Mouse (Mus musculus): ENCODE data around the gene Mrpl9. TPM values are rescaled to one million over a fixed set of nuclear protein-coding genes. Genes with fewer than 3 reads are reported as not detected.

Mrpl9 gene
- polyA plus RNA-seq, 1 experiment = 32.3 TPM

GRCm38 (mm10) chr3:94482764-94483385 lies 39.8 kb downstream of the Mrpl9 start:
- no peak for TF ChIP-seq POLR2A (IDR thresholded peaks at IDR 0.05; ENCODE audit: insufficient read depth, low read length)
- TF ChIP-seq CTCF (IDR thresholded peaks at IDR 0.05; ENCODE audit: low read depth, low read length) = no peak
- no peak for TF ChIP-seq EP300 (IDR thresholded peaks at IDR 0.05; ENCODE audit: insufficient read depth, low read depth, low read length)
- Histone ChIP-seq H3K4me1 (ENCODE audit: control insufficient read depth, insufficient read depth, low read length) (peaks cover 3% of the 10 kb centered on the region), H3K4me3 (ENCODE audit: low read depth, low read length) (no peak overlapping the region), H3K27ac (ENCODE audit: insufficient read depth, low read length) (no peak overlapping the region), H3K27me3 (ENCODE audit: control insufficient read depth, insufficient read depth, low read length, poor library complexity, severe bottlenecking) (no peaks in the 10 kb centered on the region), H3K9me3 (replicated peaks; ENCODE audit: control insufficient read depth, insufficient read depth, low read length, poor library complexity, severe bottlenecking) (no peaks in the 10 kb centered on the region), H3K36me3 (ENCODE audit: control insufficient read depth, insufficient read depth, low read length, poor library complexity, severe bottlenecking) (no peaks in the 10 kb centered on the region), H3K9ac (ENCODE audit: low read depth, poor library complexity, severe bottlenecking) (no peak overlapping the region)

- no peak overlapping the region for H3K9ac ChIP-seq (ENCODE audit: low read depth, poor library complexity, severe bottlenecking)
- no peaks in the 10 kb centered on the region for H3K9me3 ChIP-seq (replicated peaks; ENCODE audit: control insufficient read depth, insufficient read depth, low read length, poor library complexity, severe bottlenecking)
- H3K27ac ChIP-seq (ENCODE audit: insufficient read depth, low read length) = no peak overlapping the region
- H3K36me3 ChIP-seq (ENCODE audit: control insufficient read depth, insufficient read depth, low read length, poor library complexity, severe bottlenecking) = no peaks in the 10 kb centered on the region
- peaks cover 3% of the 10 kb centered on the region for H3K4me1 ChIP-seq (ENCODE audit: control insufficient read depth, insufficient read depth, low read length)
- TF ChIP-seq POLR2A (IDR thresholded peaks at IDR 0.05; ENCODE audit: insufficient read depth, low read length) = no peak
- TF ChIP-seq EP300 (IDR thresholded peaks at IDR 0.05; ENCODE audit: insufficient read depth, low read depth, low read length) = no peak
- no peak for TF ChIP-seq CTCF (IDR thresholded peaks at IDR 0.05; ENCODE audit: low read depth, low read length)
- no peak overlapping the region for H3K4me3 ChIP-seq (ENCODE audit: low read depth, low read length)
- H3K27me3 ChIP-seq (ENCODE audit: control insufficient read depth, insufficient read depth, low read length, poor library complexity, severe bottlenecking) = no peaks in the 10 kb centered on the region
Measured at GRCm38 (mm10) chr3:94483790-94484439, 40.8 kb downstream of the Mrpl9 start.

- Histone ChIP-seq H3K4me1 (ENCODE audit: control insufficient read depth, insufficient read depth, low read length) (no peaks in the 10 kb centered on the region), H3K27me3 (ENCODE audit: control insufficient read depth, insufficient read depth, low read length, poor library complexity, severe bottlenecking) (no peaks in the 10 kb centered on the region), H3K36me3 (ENCODE audit: control insufficient read depth, insufficient read depth, low read length, poor library complexity, severe bottlenecking) (no peaks in the 10 kb centered on the region), H3K4me3 (ENCODE audit: low read depth, low read length) (no peak overlapping the region), H3K9me3 (replicated peaks; ENCODE audit: control insufficient read depth, insufficient read depth, low read length, poor library complexity, severe bottlenecking) (no peaks in the 10 kb centered on the region), H3K27ac (ENCODE audit: insufficient read depth, low read length) (no peak overlapping the region), H3K9ac (ENCODE audit: low read depth, poor library complexity, severe bottlenecking) (no peak overlapping the region)
- TF ChIP-seq EP300 (IDR thresholded peaks at IDR 0.05; ENCODE audit: insufficient read depth, low read depth, low read length) (no peak), POLR2A (IDR thresholded peaks at IDR 0.05; ENCODE audit: insufficient read depth, low read length) (no peak)
Measured at GRCm38 (mm10) chr3:94485922-94486321, 42.8 kb downstream of the Mrpl9 start.

- Histone ChIP-seq H3K27ac (ENCODE audit: insufficient read depth, low read length) (no peak overlapping the region), H3K36me3 (ENCODE audit: control insufficient read depth, insufficient read depth, low read length, poor library complexity, severe bottlenecking) (no peaks in the 10 kb centered on the region), H3K4me1 (ENCODE audit: control insufficient read depth, insufficient read depth, low read length) (no peaks in the 10 kb centered on the region), H3K27me3 (ENCODE audit: control insufficient read depth, insufficient read depth, low read length, poor library complexity, severe bottlenecking) (no peaks in the 10 kb centered on the region), H3K9ac (ENCODE audit: low read depth, poor library complexity, severe bottlenecking) (no peak overlapping the region), H3K4me3 (ENCODE audit: low read depth, low read length) (no peak overlapping the region), H3K9me3 (replicated peaks; ENCODE audit: control insufficient read depth, insufficient read depth, low read length, poor library complexity, severe bottlenecking) (no peaks in the 10 kb centered on the region)
- TF ChIP-seq CTCF (IDR thresholded peaks at IDR 0.05; ENCODE audit: low read depth, low read length) (no peak), POLR2A (IDR thresholded peaks at IDR 0.05; ENCODE audit: insufficient read depth, low read length) (no peak), EP300 (IDR thresholded peaks at IDR 0.05; ENCODE audit: insufficient read depth, low read depth, low read length) (no peak)
Measured at GRCm38 (mm10) chr3:94487581-94487980, 44.5 kb downstream of the Mrpl9 start.

GRCm38 (mm10) chr3:94497162-94497561 lies 54.0 kb downstream of the Mrpl9 start:
- H3K4me3 ChIP-seq (ENCODE audit: low read depth, low read length) = no peak overlapping the region
- H3K36me3 ChIP-seq (ENCODE audit: control insufficient read depth, insufficient read depth, low read length, poor library complexity, severe bottlenecking) = peaks cover 10% of the 10 kb centered on the region; the same call in 1 of the 2 replicates
- TF ChIP-seq EP300 (IDR thresholded peaks at IDR 0.05; ENCODE audit: insufficient read depth, low read depth, low read length) = no peak
- no peak for TF ChIP-seq CTCF (IDR thresholded peaks at IDR 0.05; ENCODE audit: low read depth, low read length)
- no peak for TF ChIP-seq POLR2A (IDR thresholded peaks at IDR 0.05; ENCODE audit: insufficient read depth, low read length)
- no peaks in the 10 kb centered on the region for H3K27me3 ChIP-seq (ENCODE audit: control insufficient read depth, insufficient read depth, low read length, poor library complexity, severe bottlenecking)
- no peak overlapping the region for H3K27ac ChIP-seq (ENCODE audit: insufficient read depth, low read length)
- no peaks in the 10 kb centered on the region for H3K9me3 ChIP-seq (replicated peaks; ENCODE audit: control insufficient read depth, insufficient read depth, low read length, poor library complexity, severe bottlenecking)
- no peaks in the 10 kb centered on the region for H3K4me1 ChIP-seq (ENCODE audit: control insufficient read depth, insufficient read depth, low read length)
- H3K9ac ChIP-seq (ENCODE audit: low read depth, poor library complexity, severe bottlenecking) = no peak overlapping the region

Other genes with a start within 250 kb of the Mrpl9 start
- not detected in 2 replicates for gene Gm5286, start 246.6 kb upstream of the Mrpl9 start, polyA plus RNA-seq (2011; ENCODE audit: insufficient read depth, insufficient read length, low read depth, missing spikeins)
- gene Gm4778, start 179.3 kb upstream of the Mrpl9 start, polyA plus RNA-seq (2011; ENCODE audit: insufficient read depth, insufficient read length, low read depth, missing spikeins) = not detected in 2 replicates
- gene Them4, start 133.2 kb upstream of the Mrpl9 start, polyA plus RNA-seq (2011; ENCODE audit: insufficient read depth, insufficient read length, low read depth, missing spikeins) = 5.3 and 5.6 TPM in 2 replicates
- gene Them5, start 101.2 kb upstream of the Mrpl9 start, polyA plus RNA-seq (2011; ENCODE audit: insufficient read depth, insufficient read length, low read depth, missing spikeins) = 0.48 and 0.90 TPM in 2 replicates
- not detected in 2 replicates for gene C2cd4d, start 80.9 kb upstream of the Mrpl9 start, polyA plus RNA-seq (2011; ENCODE audit: insufficient read depth, insufficient read length, low read depth, missing spikeins)
- 0.59 and 0.66 TPM in 2 replicates for gene Rorc, start 70.5 kb upstream of the Mrpl9 start, polyA plus RNA-seq (2011; ENCODE audit: insufficient read depth, insufficient read length, low read depth, missing spikeins)
- 0.33 TPM in 1 of 2 replicates, not detected in the other for gene Lingo4, start 44.8 kb upstream of the Mrpl9 start, polyA plus RNA-seq (2011; ENCODE audit: insufficient read depth, insufficient read length, low read depth, missing spikeins)
- 8.8 and 12.3 TPM in 2 replicates for gene Tdrkh, start 30.0 kb upstream of the Mrpl9 start, polyA plus RNA-seq (2011; ENCODE audit: insufficient read depth, insufficient read length, low read depth, missing spikeins)
- 0.56 and 0.91 TPM in 2 replicates for gene Oaz3, start 597 bp downstream of the Mrpl9 start, polyA plus RNA-seq (2011; ENCODE audit: insufficient read depth, insufficient read length, low read depth, missing spikeins)
- gene Celf3, start 35.0 kb downstream of the Mrpl9 start, polyA plus RNA-seq (2011; ENCODE audit: insufficient read depth, insufficient read length, low read depth, missing spikeins) = not detected in 2 replicates
- 2.5 TPM in 1 of 2 replicates, not detected in the other for gene Riiad1, start 37.0 kb downstream of the Mrpl9 start, polyA plus RNA-seq (2011; ENCODE audit: insufficient read depth, insufficient read length, low read depth, missing spikeins)
- 53.1 and 60.2 TPM in 2 replicates for gene Snx27, start 139.4 kb downstream of the Mrpl9 start, polyA plus RNA-seq (2011; ENCODE audit: insufficient read depth, insufficient read length, low read depth, missing spikeins)
- gene Gm10972, start 199.8 kb downstream of the Mrpl9 start, polyA plus RNA-seq (2011; ENCODE audit: insufficient read depth, insufficient read length, low read depth, missing spikeins) = not detected in 2 replicates
- 18.4 and 21.5 TPM in 2 replicates for gene Tuft1, start 215.6 kb downstream of the Mrpl9 start, polyA plus RNA-seq (2011; ENCODE audit: insufficient read depth, insufficient read length, low read depth, missing spikeins)

All from ES-Bruce4 (cell line).